Mouse (Mus musculus): ENCODE measurements around the gene Gadd45b. TPM values are rescaled to one million over a fixed set of nuclear protein-coding genes. Genes with fewer than 3 reads are reported as not detected.

Gene Gadd45b
- polyA plus RNA-seq, 1 experiment from 2014 or later: 17.4 TPM

DNA sequence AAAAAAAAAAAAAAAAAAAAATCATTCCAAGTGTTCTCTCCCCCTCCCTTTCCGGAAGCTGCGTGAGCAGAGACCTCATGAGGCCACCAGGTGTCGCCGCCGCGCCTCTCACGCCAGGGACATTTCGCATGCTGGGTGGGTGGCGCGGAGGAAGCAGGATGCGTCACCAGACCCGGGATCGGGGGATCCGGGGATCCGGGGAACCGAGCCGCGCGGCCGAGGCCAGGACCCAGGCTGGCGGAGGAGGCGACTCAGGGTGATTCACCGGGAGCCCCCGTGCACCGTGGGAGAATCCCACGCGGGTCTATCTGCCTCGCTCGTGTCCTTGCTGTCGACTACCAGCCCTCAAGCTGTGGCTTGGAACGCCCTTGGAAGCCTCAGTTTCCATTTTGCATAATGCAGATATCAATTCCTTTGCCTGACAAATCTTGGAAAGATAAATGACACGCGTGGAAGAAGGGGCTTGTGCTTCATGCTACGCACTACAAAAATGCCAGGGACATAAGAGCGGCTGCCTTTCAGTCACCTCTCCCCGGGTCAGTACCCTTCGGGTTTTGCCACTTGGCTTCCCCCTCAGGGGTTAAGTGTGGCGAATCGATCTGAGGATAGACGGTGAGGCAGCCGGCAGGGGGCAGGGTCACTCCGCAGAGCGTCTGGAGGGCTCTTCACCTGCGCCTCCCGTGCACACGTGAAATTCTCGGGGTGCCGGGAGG lies 1.1 kb upstream of the Gadd45b start:
- peaks cover 29% of the 10 kb centered on the region for H3K4me1 ChIP-seq (replicated peaks; ENCODE audit: insufficient read depth, low read length)
- H3K4me2 ChIP-seq (ENCODE audit: low read length): peak overlapping the region; percentile 94
- peak; percentile 93 for TF ChIP-seq CTCF (IDR thresholded peaks at IDR 0.05; ENCODE audit: low read depth)
- H3K9me3 ChIP-seq (replicated peaks; ENCODE audit: low read length): no peaks in the 10 kb centered on the region
- no peaks in the 10 kb centered on the region for H3K36me3 ChIP-seq (ENCODE audit: insufficient read depth, low read length)
- DNase-seq (ENCODE audit: low spot score) (peak; percentile 96), ATAC-seq (replicated peaks; ENCODE audit: low FRiP score, low read depth) (peak; percentile 12; the same call in 1 of the 2 replicates)
- peaks cover 10% of the 10 kb centered on the region for H3K27me3 ChIP-seq (ENCODE audit: insufficient read depth, low read length)
- H3K4me3 ChIP-seq (replicated peaks; ENCODE audit: low read depth, low read length): peak overlapping the region; percentile 39
- H3K9ac ChIP-seq (ENCODE audit: low read depth, low read length): peak overlapping the region; percentile 57; the same call in 1 of the 2 replicates
- WGBS: under 1% methylated on average over 48 of the region's 48 CpGs
- H3K27ac ChIP-seq: peak overlapping the region; percentile 78

DNA sequence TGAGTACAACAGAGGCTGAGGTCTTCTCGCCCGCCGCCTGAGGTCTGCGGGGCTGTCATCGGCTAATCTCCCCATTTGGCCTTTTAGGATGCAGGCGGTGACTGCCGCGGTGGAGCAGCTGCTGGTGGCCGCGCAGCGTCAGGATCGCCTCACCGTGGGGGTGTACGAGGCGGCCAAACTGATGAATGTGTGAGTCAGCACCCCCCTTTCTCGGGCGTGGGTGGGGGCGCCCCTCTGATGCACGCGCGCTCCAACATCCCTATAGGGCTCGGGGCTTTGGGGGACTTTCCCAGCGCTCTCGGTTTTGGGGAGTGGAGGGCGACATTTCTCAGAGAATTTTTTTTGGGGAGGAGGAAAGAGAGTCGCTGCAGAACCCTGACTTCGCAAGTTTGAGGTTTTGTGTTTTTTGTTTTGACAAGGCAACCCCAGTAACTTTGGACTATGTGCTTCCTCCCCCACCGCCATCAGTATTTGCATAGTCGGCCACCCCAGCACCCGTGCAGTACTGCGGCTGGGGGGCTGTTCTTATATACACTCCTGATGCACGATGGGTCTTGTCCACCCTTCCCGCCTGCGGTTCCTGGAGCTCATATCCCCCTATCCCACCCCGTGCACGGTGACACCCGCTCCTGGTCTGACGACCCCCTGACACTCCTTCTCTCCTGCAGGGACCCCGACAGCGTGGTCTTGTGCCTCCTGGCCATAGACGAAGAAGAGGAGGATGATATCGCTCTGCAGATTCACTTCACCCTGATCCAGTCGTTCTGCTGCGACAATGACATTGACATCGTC lies 684 bp downstream of the Gadd45b start:
- Histone ChIP-seq H3K9ac (ENCODE audit: low read depth, low read length) (peak overlapping the region; percentile 74), H3K36me3 (ENCODE audit: insufficient read depth, low read length) (no peaks in the 10 kb centered on the region), H3K4me2 (ENCODE audit: low read length) (peak overlapping the region; percentile 94), H3K27me3 (ENCODE audit: insufficient read depth, low read length) (peaks cover 12% of the 10 kb centered on the region), H3K4me1 (replicated peaks; ENCODE audit: insufficient read depth, low read length) (peaks cover 32% of the 10 kb centered on the region), H3K9me3 (replicated peaks; ENCODE audit: low read length) (no peaks in the 10 kb centered on the region), H3K27ac (no peak overlapping the region; the same call in 1 of the 2 replicates), H3K4me3 (replicated peaks; ENCODE audit: low read depth, low read length) (peak overlapping the region; percentile 72)
- no peak for TF ChIP-seq CTCF (IDR thresholded peaks at IDR 0.05; ENCODE audit: low read depth)
- 0 out of 2 replicates have a peak, but pooled peaks have one; percentile 1 for ATAC-seq (replicated peaks; ENCODE audit: low FRiP score, low read depth)
- no peak for DNase-seq (ENCODE audit: low spot score)
- under 1% methylated on average over 45 of the region's 45 CpGs for WGBS

DNA sequence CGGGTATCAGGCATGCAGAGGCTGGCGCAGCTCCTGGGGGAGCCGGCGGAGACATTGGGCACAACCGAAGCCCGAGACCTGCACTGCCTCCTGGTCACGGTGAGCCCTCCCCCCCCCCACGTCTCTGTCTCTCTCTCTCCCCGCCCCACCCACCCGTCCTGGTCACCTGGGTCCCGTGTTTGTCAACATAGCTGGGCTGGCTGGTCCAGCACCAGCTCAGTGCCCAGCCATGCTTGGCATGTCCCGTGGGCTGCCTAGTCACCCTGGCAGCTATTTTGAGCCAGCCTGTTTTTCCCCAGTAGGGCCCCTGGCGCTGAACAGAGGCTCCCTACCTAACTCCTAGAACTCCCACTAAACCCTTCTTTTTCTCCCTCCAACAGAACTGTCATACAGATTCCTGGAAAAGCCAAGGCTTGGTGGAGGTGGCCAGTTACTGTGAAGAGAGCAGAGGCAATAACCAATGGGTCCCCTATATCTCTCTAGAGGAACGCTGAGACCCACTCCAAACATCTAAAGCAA lies 1.3 kb downstream of the Gadd45b start:
- H3K27ac ChIP-seq: no peak overlapping the region; the same call in 1 of the 2 replicates
- H3K4me1 ChIP-seq (replicated peaks; ENCODE audit: insufficient read depth, low read length): peaks cover 38% of the 10 kb centered on the region
- ATAC-seq (replicated peaks; ENCODE audit: low FRiP score, low read depth) (no peak), DNase-seq (ENCODE audit: low spot score) (no peak)
- TF ChIP-seq CTCF (IDR thresholded peaks at IDR 0.05; ENCODE audit: low read depth): no peak
- peak overlapping the region; percentile 72 for H3K4me3 ChIP-seq (replicated peaks; ENCODE audit: low read depth, low read length)
- H3K36me3 ChIP-seq (ENCODE audit: insufficient read depth, low read length): no peaks in the 10 kb centered on the region
- H3K27me3 ChIP-seq (ENCODE audit: insufficient read depth, low read length): peaks cover 12% of the 10 kb centered on the region
- WGBS: 7% methylated on average over 14 of the region's 14 CpGs
- no peaks in the 10 kb centered on the region for H3K9me3 ChIP-seq (replicated peaks; ENCODE audit: low read length)
- peak overlapping the region; percentile 94 for H3K4me2 ChIP-seq (ENCODE audit: low read length)
- peak overlapping the region; percentile 74 for H3K9ac ChIP-seq (ENCODE audit: low read depth, low read length)

DNA sequence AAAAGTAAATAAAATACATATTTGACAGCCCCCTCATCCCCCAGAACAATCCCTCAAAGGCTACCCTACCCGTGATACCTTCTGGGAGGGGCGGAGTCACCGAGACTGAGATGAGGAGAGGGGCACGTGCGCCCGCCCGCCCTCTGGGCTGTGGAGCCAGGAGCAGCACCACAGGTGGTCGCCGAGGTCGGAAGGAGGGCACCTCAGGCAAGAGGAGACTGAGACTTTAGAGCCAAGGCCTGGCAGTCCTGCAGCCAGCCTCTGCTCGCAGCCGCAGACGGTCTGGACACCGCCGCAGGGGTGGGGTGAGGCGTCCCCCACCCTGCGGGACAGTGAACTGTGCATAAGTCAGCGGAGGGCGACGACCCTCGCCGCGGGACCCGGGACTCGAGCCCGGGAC lies 1.8 kb downstream of the Gadd45b start:
- Histone ChIP-seq H3K27me3 (ENCODE audit: insufficient read depth, low read length) (peaks cover 12% of the 10 kb centered on the region), H3K4me1 (replicated peaks; ENCODE audit: insufficient read depth, low read length) (peaks cover 42% of the 10 kb centered on the region), H3K4me2 (ENCODE audit: low read length) (peak overlapping the region; percentile 94), H3K9me3 (replicated peaks; ENCODE audit: low read length) (no peaks in the 10 kb centered on the region), H3K36me3 (ENCODE audit: insufficient read depth, low read length) (no peaks in the 10 kb centered on the region), H3K4me3 (replicated peaks; ENCODE audit: low read depth, low read length) (peak overlapping the region; percentile 72), H3K27ac (no peak overlapping the region), H3K9ac (ENCODE audit: low read depth, low read length) (no peak overlapping the region)
- ATAC-seq (replicated peaks; ENCODE audit: low FRiP score, low read depth) (no peak), DNase-seq (ENCODE audit: low spot score) (no peak)
- 5% methylated on average over 26 of the region's 26 CpGs for WGBS
- no peak for TF ChIP-seq CTCF (IDR thresholded peaks at IDR 0.05; ENCODE audit: low read depth)

DNA sequence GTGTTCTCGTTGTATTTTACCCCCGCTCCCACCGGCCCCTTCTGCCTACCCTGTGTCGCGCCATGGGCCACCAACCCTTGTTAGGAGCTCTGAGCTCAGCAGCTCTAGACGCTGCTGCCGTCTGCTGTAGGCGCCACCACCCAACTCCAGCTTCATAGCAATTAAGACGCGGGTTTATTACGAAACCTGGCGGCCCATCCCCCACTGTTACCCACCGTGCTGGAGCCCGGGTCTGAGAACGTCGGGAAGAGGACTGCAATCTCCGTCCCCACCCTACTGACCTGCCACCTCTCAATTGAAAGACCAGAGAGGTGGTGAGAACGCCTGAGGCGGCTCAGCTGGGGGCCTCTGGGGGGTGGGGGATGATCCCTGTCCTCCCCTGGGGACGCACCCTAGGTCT lies 2.3 kb downstream of the Gadd45b start:
- H3K9me3 ChIP-seq (replicated peaks; ENCODE audit: low read length): no peaks in the 10 kb centered on the region
- H3K9ac ChIP-seq (ENCODE audit: low read depth, low read length): peak overlapping the region; percentile 41; the same call in 1 of the 2 replicates
- ATAC-seq (replicated peaks; ENCODE audit: low FRiP score, low read depth): no peak
- peaks cover 47% of the 10 kb centered on the region for H3K4me1 ChIP-seq (replicated peaks; ENCODE audit: insufficient read depth, low read length)
- H3K27ac ChIP-seq: no peak overlapping the region
- DNase-seq (ENCODE audit: low spot score): no peak
- 3% methylated on average over 20 of the region's 20 CpGs for WGBS
- no peaks in the 10 kb centered on the region for H3K36me3 ChIP-seq (ENCODE audit: insufficient read depth, low read length)
- peaks cover 12% of the 10 kb centered on the region for H3K27me3 ChIP-seq (ENCODE audit: insufficient read depth, low read length)
- H3K4me3 ChIP-seq (replicated peaks; ENCODE audit: low read depth, low read length): peak overlapping the region; percentile 24
- TF ChIP-seq CTCF (IDR thresholded peaks at IDR 0.05; ENCODE audit: low read depth): no peak
- peak overlapping the region; percentile 94 for H3K4me2 ChIP-seq (ENCODE audit: low read length)

Data from kidney, postnatal 0 days (tissue).